Mouse (Mus musculus) lung, postnatal 10 days (tissue): ENCODE results near the gene Cfap70.
A peak's percentile ranks its signal among the peaks of the same experiment; 100 is the strongest.

Source experiments
- DNase-seq: peaks from one replicate; pipeline ENCODE4 v3.0.0; 2021

The Cfap70 gene

DNA sequence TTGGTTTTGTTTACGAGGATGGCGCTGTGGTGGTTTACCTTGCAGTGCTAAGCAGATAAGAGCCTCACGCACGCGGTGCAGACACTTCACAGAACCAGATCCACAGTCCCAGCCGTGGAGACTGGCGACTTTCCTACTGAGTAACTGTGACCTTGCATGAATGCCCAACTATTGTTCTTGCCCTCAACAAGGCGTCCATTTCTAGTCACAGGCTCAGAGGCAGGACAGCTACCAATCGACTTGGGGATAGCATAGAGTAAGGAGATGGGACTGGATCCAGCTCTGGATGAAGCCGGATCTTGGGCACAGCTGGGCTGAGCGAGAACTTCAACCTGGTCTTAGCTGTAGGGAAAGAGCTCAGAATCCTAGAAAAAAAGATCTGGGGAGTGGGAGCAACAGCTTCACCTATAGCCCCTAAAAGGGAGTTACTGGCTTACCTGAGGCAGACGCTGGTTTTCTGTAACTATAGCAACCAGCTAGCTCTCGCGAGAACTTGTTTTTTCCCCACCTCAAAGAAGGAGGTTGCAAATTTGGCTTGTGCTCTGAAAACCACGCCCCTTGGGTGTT, at the start of gene Cfap70:
Gene Cfap70 (minus strand): TSS at position 462 of the 567 bp plus-strand sequence.
- peak; percentile 82 for DNase-seq

DNA sequence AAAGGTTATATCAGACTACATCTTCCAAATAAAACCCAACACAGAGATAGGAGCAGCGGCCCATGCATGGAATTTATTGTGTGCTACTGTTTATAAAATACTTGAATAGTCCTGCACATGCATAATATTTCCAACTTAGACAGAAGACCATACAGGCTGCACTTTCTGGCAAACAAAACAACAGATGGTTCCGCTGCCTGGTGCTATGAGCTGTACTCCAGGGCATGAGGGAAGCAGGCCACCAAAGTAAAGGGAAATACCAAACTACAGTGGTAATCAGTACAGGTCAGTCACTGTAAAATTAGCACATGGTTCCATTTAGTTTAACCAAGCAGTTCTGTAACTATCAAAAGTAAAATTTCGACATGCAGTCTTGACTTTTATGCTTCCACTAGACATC, 48.0 kb upstream of the Cfap70 start:
- DNase-seq = no peak

- no peak for DNase-seq
These were observed 44.6 kb upstream of the Cfap70 start, which contains the start of gene Mss51 for GRCm38 (mm10) chr14:20496603-20497002. Mss51 (minus strand) TSS chr14:20496901.

GRCm38 (mm10) chr14:20486031-20486430, 34.0 kb upstream of the Cfap70 start:
- DNase-seq = no peak

DNA sequence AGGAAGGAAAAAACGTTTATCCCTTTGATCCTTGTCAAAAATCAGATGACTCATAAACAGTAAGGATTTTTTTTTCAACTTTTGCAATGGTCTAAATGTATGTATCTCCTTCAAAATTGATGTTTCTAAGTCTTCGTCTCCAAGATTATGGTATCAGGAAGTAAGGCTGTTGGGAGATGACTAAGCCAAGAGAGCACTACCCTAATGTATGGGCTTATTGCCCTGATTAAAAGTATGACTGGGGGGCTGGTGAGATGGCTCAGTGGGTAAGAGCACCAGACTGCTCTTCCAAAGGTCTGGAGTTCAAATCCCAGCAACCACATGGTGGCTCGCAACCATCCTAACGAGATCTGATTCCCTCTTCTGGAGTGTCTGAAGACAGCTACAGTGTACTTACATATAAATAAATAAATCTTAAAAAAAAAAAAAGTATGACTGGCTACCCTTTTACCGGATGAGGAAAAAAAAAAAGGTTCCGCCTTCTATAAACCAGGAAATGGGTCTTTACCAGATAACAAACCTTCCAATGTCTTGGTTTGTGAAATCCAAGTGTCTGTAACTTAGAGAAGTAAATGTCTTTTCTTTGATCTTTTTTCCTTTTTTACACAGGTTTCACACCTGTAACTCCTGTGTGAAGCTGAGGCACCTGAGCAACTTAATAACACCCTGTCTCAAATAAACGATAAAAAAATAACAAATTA, 30.2 kb upstream of the Cfap70 start:
- DNase-seq = no peak

DNA sequence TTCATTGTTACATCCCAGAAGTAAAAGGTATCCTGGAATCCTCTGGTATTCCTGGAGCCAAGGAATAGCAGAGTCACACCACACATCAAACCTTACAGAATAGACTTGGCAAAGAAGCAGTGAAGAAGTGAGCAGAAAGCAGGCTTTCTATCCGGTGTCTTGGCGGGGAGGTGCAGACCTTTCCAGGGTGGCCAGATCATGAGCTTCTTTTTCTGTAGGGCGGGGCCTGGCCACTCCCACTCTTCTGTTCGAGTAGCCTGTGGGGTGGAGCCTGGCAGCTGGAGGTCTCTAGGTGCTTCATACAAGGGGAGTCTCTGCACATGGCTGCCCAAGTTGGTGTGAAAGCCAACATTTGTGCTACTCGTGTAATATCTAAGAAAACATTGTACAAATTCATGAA, 29.2 kb upstream of the Cfap70 start:
- DNase-seq = peak; percentile 36

DNA sequence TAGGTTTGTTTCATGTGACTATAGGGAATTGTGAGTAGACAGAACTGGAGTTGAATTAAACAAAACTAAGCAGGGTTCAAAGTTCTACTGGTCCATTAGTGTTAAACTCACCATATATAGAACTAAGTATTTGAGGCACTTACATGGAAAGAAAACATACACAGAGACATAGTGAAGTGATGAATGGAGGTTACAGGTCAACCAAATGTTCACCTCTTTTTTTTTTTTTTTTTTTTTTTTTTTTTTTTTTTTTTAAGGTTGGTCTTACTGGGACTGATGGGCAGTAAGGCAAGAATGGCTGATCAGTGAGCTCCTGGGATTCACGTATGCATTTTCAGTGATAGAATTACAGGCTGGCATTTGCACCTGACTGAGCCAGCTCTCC, 28.2 kb upstream of the Cfap70 start:
- no peak for DNase-seq

DNA sequence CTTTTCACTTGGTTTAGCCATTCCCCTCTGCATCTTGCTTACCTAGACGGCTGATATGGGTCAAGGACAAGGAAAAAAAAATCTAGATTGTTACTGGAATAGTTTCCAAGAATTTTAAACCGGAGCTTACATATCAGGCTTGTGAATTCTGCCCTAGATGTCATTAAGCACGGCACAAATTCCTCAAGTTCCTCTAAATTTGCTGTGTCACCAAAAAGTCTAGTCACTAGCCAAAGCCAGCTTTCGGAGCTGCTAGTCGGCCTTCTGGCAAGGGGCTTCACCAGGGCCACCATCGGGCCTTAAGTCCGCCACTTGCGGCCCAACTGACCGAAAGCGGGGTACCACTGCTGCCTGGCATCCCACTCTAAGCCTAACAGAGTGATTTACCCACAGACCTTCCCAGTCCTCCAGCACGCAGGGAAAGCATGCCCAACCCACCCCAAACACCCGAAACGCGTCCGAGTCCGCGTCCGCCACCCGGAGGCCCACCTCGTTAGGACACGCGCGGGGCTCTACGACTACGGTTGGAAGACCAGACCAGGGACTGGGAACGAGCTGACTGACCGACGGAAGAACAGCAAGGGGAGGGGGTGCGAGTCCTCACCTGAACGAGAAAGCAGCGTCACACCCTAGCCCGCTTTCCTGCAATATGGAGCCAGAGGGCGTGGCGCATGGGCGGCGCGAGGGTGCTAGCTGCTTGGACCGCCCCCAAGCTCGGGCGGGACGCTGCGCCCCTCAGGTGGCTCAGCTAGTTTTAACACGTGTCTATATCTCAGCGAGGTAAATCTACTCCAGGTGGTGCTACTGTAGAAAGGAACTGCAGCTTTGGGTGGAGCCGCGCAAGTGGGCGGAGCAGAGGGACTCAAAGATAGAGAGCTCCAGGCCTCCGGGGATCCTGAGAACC, 27.5 kb upstream of the Cfap70 start, which contains the start of gene Anxa7:
Gene Anxa7 (minus strand): TSS at position 843 of the 904 bp plus-strand sequence.
- peak; percentile 86 for DNase-seq

DNA sequence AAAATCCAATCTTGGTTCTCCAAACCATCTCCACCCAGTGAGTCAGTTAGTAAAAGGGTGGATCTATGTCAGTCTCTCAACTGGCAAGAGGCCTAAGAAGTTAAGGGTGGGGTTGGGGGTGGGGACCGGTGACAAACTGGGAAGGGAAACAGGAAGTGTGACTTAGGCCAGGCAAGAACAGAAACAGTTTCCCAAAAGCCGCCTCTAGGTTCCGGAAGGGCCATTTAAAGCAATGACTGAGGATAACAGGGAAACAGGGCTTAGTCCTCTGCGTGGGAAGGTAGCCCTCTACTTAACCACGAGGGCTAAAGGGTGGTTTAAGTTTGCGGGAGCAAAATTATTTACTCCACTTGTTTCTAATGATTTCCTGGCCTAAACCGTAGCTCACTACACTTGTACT, 26.8 kb upstream of the Cfap70 start:
- peak; percentile 66 for DNase-seq

DNA sequence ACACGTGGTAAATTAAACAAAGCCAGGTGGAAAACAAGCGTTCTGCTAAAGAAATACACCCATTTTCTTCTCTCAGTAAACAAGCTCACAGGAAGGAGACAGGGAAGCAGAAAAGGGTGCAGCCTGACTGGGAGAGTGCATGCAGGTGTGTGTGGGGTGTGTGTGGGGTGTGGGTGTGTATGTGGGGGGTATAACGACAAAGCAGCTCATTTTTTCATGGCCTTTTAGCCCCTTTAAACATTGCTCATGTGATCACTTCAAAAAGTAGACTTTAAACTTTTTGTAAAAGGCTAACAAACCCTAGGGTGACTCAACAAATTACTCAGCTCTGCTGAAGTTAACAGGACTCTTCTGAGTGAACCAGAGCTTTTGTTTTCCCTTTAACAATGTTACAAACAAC, 26.4 kb upstream of the Cfap70 start:
- no peak for DNase-seq

DNA sequence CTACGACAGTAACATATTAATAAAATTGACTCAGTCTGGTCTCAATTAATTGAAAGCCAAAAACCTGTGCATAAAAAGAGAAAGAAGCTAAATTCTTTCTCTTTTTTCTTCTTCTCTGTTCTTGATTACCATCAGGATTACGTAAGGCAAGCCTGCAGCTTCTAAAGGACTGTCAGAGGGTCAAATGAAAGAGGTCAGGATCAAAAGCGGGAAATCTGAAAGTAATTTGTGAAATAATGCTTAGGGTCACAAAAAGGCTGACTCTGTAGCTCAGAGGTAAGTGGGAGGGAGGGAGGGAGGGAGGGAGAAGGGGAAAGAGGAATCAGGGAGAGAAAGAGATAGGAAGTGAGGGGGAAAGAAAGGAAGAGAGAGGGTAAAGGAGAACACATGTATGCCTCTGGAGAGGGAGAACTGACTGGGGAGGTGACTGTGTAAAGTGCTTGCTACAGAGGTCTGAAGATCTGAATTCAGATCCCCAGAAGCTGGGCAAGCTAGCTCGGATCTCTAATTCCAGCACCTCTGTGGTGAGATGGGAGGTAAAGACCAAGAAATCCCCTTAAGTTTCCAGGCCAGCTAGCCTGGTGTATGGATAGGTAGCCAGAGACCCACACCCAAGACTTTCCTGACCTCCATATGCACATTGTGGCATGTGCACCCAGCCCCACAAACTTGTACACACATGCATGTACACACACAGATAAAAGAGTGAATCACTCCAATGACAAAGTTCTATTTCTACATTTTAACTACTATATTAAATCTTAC, 25.4 kb upstream of the Cfap70 start:
- DNase-seq = no peak

DNA sequence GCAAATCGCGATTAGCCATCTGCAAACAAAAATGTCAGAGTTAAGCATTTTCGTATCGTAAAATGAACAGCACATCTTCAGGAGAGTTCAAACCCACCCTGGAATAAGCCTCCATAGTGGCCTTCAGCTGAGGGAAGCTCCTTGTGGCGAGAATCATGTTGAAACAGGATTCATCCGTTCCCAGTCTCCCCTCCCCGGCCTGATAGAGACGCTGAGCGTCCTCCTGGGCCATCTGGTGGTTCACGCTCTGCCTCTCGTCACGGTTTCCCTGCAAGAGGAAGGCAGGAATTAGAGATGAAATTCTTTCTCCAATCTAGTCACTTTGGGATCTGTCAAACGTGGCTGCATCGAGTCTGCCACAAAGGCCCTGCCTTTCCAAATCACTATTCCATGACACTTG, 8.2 kb upstream of the Cfap70 start:
- DNase-seq = no peak

- no peak for DNase-seq
These were observed 6.4 kb upstream of the Cfap70 start for GRCm38 (mm10) chr14:20458378-20458777.

- DNase-seq = no peak
These were observed 903 bp upstream of the Cfap70 start for GRCm38 (mm10) chr14:20452929-20453328.

DNA sequence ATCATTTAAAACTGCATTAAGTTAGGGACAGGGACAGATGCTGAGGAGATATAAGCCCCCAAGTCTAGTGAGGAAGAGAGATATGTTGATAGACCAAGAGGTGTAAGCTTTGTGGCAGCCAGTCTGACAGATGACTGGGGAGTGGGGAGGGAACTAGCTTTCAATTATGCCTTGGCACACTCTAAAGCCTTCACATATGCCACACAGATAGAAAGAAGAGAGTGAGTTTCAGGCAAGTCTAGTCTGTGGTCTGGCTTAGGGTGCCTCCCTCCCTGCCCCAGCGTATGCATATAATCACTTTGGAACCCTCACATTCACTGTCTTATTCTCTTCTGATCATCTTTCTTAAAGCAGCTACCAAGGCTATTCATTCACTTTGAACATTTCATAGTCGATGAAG, 724 bp downstream of the Cfap70 start:
- DNase-seq = no peak

GRCm38 (mm10) chr14:20447209-20447608, 4.8 kb downstream of the Cfap70 start:
- DNase-seq = peak; percentile 31

DNA sequence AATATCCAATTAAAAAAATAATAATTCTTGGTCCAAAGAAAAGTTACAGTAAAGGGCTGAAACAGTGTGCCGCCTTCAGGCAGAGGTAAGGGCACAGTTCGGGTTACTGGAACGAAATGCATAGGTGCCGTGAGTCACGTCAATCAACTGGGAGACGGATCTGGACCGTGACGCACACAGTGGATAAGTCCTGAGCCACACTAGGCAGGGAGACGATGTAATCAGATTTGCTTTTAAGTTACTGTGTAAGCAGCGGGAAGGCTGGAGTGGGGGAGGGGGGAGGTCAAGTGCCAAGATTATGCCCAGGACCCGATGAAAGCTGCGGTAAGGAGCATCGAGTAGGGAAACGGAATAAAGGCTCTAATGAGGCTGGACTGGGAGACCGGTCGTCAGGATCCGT, 9.8 kb downstream of the Cfap70 start:
- no peak for DNase-seq

- no peak for DNase-seq
These were observed 15.1 kb downstream of the Cfap70 start for GRCm38 (mm10) chr14:20436976-20437375.

- no peak for DNase-seq
These were observed 19.6 kb downstream of the Cfap70 start for GRCm38 (mm10) chr14:20432420-20432819.

DNA sequence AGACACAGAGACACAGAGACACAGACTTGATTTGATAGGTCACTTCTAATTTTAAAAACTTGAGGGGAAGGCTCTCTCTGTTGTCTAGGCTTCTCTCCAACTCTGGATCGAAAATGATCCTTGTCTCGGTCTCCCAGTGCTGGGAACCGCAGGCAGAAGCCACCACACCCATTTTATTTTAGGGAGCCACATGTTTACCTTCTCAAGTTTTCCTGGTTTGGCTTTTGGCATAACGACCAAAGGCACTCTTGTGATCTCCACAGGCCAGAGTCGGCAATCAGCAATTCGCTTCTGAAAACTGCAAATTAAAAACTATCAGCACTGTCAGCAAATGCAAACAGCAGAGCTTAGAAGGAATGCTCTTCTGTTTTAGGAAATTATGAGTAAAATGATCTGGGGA, 20.3 kb downstream of the Cfap70 start:
- DNase-seq = no peak

DNA sequence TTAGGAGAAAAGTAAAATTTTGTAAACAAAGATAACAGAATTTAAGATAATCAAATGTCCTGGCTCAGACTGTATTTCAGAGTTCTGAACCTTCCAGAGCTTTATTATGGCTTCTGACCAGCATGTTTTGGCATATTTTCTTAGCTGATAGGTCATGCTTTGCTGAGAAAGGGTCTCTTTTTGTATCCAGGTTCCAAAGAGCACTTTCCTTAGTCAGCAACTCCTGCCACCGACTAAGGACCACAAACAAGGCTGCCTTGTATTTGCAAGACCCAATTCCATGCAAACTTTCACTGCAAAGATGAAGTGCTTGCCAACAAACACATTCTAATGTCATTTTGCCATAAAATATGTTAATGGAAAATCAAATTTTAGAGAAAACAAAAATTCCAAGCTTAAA, 22.2 kb downstream of the Cfap70 start:
- no peak for DNase-seq

DNA sequence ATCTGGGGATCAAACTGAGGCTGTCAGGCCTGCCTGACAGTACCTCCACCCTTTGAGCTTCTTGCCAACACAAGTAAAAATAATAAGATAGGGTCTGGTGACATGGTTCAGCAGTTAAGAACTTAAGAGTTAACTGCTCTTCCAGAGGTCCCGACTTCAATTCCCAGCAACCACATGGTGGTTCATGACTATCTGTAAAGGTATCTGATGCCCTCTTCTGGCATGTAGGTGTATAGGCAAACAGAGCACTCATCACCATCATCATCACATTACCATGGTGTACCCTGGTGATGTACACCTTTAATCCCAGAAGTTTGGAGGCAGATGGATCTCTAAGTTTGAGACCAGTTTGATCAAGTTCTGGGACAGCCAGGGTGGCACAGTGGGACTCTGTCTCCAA, 23.4 kb downstream of the Cfap70 start:
- DNase-seq = no peak

DNA sequence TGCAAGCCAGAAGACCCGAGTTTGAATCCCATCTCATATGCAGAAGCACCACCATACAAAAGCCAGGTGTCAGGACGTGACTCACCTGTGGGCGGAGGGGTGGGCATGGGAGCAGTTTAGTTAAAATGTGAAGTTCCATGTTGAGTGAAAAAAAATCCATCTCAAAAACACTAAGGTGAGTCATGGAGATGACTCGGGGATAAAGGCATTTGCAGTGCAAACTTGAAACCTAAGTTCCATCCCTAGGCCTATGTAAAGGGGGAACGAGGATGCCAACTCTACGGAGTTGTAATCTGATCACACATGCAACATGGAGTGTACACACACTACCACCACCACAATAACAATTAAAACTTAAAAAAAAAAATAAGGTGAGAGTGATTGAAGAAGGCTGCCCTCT, 29.0 kb downstream of the Cfap70 start:
- no peak for DNase-seq
